Mouse (Mus musculus) thymus, postnatal 0 days (tissue): ENCODE results near the gene Wfdc1. TPM values are rescaled to one million over a fixed set of nuclear protein-coding genes. Genes with fewer than 3 reads are reported as not detected.

Experiments used
- DNase-seq: peaks from one replicate; pipeline ENCODE4 v3.0.0-alpha.2; 2015; ENCODE audit warnings: low spot score
- polyA plus RNA-seq: library from polyadenylated mRNA; unstranded; fragments of >200 nt; fragmentation: Nextera tagmentation; extraction: Ambion mirVana; gene quantifications from 2 replicates; pipeline ENCODE4 v1.2.1, GENCODE M21; 2015

Wfdc1 gene
- polyA plus RNA-seq, result 0.91 and 0.99 TPM in 2 replicates

- DNase-seq, result no peak
Measured at GRCm38 (mm10) chr8:119666219-119666951, at the start of gene Wfdc1. Gene Wfdc1, plus strand, starts transcription at chr8:119666365.

GRCm38 (mm10) chr8:119616811-119617210 lies 49.4 kb upstream of the Wfdc1 start:
- DNase-seq, result no peak

DNA sequence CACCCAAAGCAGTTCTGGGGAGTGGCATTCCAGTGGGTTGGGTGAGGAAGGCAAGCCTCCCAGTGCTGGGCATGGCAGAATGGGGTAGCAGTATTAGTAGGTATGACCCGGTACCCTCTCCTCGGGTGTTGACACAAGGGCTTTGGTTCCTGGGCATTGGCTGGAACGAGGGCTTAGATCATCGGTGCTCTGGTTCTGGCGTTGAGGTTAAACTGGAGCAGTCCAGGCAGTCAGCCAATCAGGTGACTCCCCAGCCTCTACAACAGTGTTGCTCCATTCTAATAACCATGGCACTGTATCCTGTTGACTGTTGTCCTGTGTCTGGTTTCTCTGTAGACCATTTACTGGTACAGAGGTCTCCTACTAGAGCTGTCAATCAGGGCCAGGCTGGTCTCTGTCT lies 48.6 kb upstream of the Wfdc1 start:
- DNase-seq, result no peak

- DNase-seq, result no peak
Measured at GRCm38 (mm10) chr8:119618887-119619286, 47.3 kb upstream of the Wfdc1 start.

DNA sequence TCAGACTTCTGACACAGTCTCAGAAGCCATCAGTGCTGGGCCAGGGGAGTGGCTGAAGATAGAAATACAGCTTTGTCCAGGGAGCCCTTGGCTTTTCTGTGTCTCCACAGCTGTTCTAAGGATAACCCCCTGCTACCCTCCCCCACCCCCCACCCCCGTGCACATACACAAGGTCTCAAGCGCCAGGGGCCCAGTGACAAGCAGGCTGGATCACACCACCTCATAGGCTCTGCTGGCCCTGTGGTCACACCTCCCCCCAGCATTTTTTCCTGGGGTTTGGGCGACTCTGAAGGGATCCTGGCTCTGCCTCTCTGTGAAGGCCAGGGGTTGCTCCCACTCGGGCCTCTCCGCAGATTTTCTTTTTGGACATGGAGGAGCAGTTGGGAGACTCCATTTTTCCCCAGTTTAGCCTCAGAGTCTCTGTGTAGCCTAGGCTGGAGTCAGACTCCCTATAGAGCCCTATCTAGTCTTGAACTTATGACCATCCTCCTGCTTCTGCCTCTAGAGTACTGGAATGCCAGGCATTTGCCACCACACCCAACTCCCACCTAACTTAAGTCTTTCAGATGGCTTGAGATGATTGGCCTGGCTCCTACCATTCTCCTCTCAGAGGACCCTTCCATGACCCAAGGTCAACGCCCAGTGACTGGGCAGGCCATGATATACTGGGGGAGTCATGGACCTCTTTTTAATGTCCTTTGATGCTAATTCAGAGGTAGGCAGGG lies 45.9 kb upstream of the Wfdc1 start:
- DNase-seq, result no peak

- DNase-seq, result no peak
Measured at GRCm38 (mm10) chr8:119620848-119621465, 45.2 kb upstream of the Wfdc1 start.

DNA sequence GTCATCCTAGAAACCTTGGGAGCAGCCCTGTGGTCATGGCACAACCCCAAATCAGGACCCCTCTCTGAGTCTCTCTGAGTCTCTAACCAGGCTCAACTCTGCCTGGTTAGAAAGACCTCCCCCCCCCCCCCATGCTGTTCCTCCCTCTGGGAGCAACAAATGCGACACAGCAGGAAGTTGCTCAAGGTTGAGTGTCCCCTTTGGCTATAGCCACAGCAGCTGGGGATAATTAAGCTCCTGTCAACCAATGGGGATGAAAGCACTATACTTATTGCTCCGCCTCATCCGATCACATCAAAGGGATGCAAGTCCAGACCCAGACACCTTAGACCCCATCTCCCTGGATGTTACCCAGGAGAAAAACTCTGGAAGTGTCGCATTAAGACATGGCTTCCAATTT lies 43.6 kb upstream of the Wfdc1 start:
- DNase-seq, result no peak

DNA sequence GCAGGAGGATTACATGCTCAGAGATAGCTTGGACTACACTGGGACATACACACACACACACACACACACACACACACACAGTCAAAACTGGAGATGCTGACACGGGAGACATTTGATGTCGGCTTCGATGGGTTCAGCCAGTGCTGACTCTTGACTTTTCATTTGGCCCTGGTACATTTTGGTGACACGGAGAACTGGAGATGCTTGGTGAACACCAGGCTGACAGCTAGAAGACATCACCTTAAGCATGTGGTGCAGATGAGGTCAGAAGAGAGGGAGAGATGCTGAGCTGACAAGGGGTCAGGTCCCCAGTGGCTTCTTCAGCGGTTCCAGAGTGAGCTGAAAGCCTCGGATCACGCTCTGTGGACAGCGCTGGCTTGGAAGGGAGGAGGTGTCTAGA lies 43.1 kb upstream of the Wfdc1 start:
- DNase-seq, result no peak

DNA sequence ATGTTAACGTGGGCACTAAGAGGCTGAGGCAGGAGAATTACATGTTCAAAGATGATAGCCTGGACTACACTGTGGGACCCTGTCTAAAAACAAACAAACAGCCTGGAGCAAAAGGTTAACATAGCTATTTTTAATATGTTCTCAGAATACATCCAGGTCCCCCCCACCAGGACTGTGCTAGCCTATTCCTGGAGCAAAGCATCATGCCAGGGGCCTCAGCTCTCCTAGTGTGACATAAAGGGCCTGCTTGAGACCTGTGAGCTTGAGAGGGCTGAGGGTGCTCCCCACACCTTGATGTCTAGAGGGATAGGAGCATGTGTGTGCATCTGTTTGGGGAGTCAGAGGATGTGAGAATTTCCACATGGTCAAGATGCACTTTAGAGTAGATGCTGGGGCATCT lies 42.4 kb upstream of the Wfdc1 start:
- no peak for DNase-seq

- DNase-seq, result no peak
Measured at GRCm38 (mm10) chr8:119624916-119625315, 41.2 kb upstream of the Wfdc1 start.

GRCm38 (mm10) chr8:119625788-119626187 lies 40.4 kb upstream of the Wfdc1 start:
- no peak for DNase-seq

GRCm38 (mm10) chr8:119627199-119627598 lies 39.0 kb upstream of the Wfdc1 start:
- DNase-seq, result no peak

- DNase-seq, result no peak
Measured at GRCm38 (mm10) chr8:119627613-119628359, 38.4 kb upstream of the Wfdc1 start.

- no peak for DNase-seq
Measured at GRCm38 (mm10) chr8:119630841-119631240, 35.3 kb upstream of the Wfdc1 start.

- DNase-seq, result no peak
Measured at GRCm38 (mm10) chr8:119632246-119632645, 33.9 kb upstream of the Wfdc1 start.

- DNase-seq, result no peak
Measured at GRCm38 (mm10) chr8:119632909-119633308, 33.3 kb upstream of the Wfdc1 start.

- DNase-seq, result no peak
Measured at GRCm38 (mm10) chr8:119634616-119635336, 31.4 kb upstream of the Wfdc1 start.

GRCm38 (mm10) chr8:119635378-119635777 lies 30.8 kb upstream of the Wfdc1 start, which contains the start of gene Kcng4:
Gene Kcng4, minus strand, starts transcription at chr8:119635680.
- no peak for DNase-seq

- DNase-seq, result no peak
Measured at GRCm38 (mm10) chr8:119635958-119636357, 30.2 kb upstream of the Wfdc1 start.

DNA sequence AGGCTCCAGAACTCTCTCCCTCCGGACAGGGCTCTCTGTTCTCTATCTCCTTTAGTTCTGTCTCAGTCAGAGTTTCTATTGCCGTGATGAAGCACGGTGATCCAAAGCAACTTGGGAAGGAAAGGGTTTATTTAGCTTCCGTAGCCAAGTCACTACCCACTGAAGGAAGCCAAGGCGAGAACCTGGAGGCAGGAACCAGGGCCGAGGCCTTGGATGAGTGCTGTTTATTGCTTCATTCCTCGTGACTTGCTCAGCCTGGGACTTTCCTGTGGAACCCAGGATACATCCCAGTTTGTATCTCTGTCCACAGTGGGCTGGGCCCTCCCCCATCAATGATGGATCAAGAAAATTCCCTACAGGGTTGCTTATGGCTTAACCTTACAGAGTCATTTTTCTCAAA lies 29.4 kb upstream of the Wfdc1 start:
- no peak for DNase-seq

GRCm38 (mm10) chr8:119637381-119637780 lies 28.8 kb upstream of the Wfdc1 start:
- no peak for DNase-seq
